Mouse (Mus musculus) MEL (cell line): ENCODE results near the gene Btf3l4. TPM values are rescaled to one million over a fixed set of nuclear protein-coding genes. Genes with fewer than 3 reads are reported as not detected.

ENCODE experiments used
- DNase-seq: peaks from one replicate; pipeline ENCODE4 v3.0.0; 2011; ENCODE audit warnings: low read depth, low spot score
- H3K27ac ChIP-seq: 2 replicates; pipeline ENCODE4 v1.5.1; 2012; ENCODE audit warnings: low read depth, mild to moderate bottlenecking, control low read depth, low read length, moderate library complexity; ENCODE audit not compliant: control insufficient read depth
- H3K27me3 ChIP-seq, 2 experiments: fragments of 150-350 bp in 1 of 2; sonication (generic) in 1 of 2; 2 replicates each; pipeline ENCODE4 v1.6.1; 2012; ENCODE audit warnings: low read length in 2 of 2, mild to moderate bottlenecking in 2 of 2, improper control_type of control experiment in 1 of 2, moderate library complexity in 1 of 2; ENCODE audit not compliant: insufficient read depth in 2 of 2, control insufficient read depth in 1 of 2
- H3K36me3 ChIP-seq, 2 experiments: 2 replicates each; pipeline ENCODE4 v1.6.1; 2012 to 2014; ENCODE audit warnings: low read length in 2 of 2, improper control_type of control experiment in 1 of 2, inconsistent platforms in 1 of 2, mild to moderate bottlenecking in 1 of 2; ENCODE audit not compliant: insufficient read depth in 2 of 2, control insufficient read depth in 1 of 2
- H3K4me1 ChIP-seq, 2 experiments: fragments of 150-350 bp in 1 of 2; sonication (generic) in 1 of 2; 2 replicates each; pipeline ENCODE4 v1.6.1; 2012; ENCODE audit warnings: low read length in 2 of 2, improper control_type of control experiment in 1 of 2, mild to moderate bottlenecking in 1 of 2; ENCODE audit not compliant: insufficient read depth in 2 of 2, control insufficient read depth in 1 of 2
- H3K4me3 ChIP-seq, 2 experiments: fragments of 150-350 bp in 1 of 2; sonication (generic) in 1 of 2; 2 replicates each; pipeline ENCODE4 v1.5.1; 2012; ENCODE audit warnings: low read depth in 2 of 2, low read length in 2 of 2, mild to moderate bottlenecking in 2 of 2, moderate library complexity in 2 of 2, control low read depth in 1 of 2, improper control_type of control experiment in 1 of 2; ENCODE audit not compliant: control insufficient read depth in 1 of 2, insufficient read depth in 1 of 2
- H3K79me2 ChIP-seq: 2 replicates; pipeline ENCODE4 v1.6.1; 2012; ENCODE audit warnings: mild to moderate bottlenecking, low read length, moderate library complexity; ENCODE audit not compliant: control insufficient read depth, poor library complexity, insufficient read depth
- H3K9ac ChIP-seq: 2 replicates; pipeline ENCODE4 v1.6.1; 2012; ENCODE audit warnings: low read depth, mild to moderate bottlenecking, control low read depth, low read length, moderate library complexity; ENCODE audit not compliant: control insufficient read depth, poor library complexity, severe bottlenecking
- H3K9me3 ChIP-seq: fragments of 150-350 bp; sonication (generic); replicated peaks from 2 replicates; pipeline ENCODE4 v1.6.1; 2012; ENCODE audit warnings: mild to moderate bottlenecking, low read length, improper control_type of control experiment, moderate library complexity; ENCODE audit not compliant: insufficient read depth
- BHLHE40 ChIP-seq: IDR thresholded peaks from 2 replicates; pipeline ENCODE4 v1.6.1; 2012; ENCODE audit warnings: low read depth, mild to moderate bottlenecking, inconsistent platforms, low read length, improper control_type of control experiment, borderline replicate concordance
- CTCF ChIP-seq, 3 experiments: IDR thresholded peaks in 2 of 3; conservative IDR thresholded peaks in 1 of 3; 2 replicates each; pipeline ENCODE4 v1.5.1; 2011 to 2012; ENCODE audit warnings: low read length in 3 of 3, low read depth in 2 of 3, mild to moderate bottlenecking in 2 of 3, improper control_type of control experiment in 1 of 3, inconsistent platforms in 1 of 3, mixed read lengths in 1 of 3, moderate library complexity in 1 of 3; ENCODE audit not compliant: control insufficient read depth in 1 of 3, insufficient read depth in 1 of 3, poor library complexity in 1 of 3, severe bottlenecking in 1 of 3
- ELF1 ChIP-seq: IDR thresholded peaks from 2 replicates; pipeline ENCODE4 v1.6.1; 2014; ENCODE audit warnings: low read depth, mild to moderate bottlenecking, inconsistent platforms, low read length, improper control_type of control experiment, moderate library complexity
- EP300 ChIP-seq, 2 experiments: IDR thresholded peaks; 2 replicates each; pipeline ENCODE4 v1.6.1; 2011; ENCODE audit warnings: improper control_type of control experiment in 2 of 2, low read length in 2 of 2, low read depth in 1 of 2, mild to moderate bottlenecking in 1 of 2
- ETS1 ChIP-seq: IDR thresholded peaks from 2 replicates; pipeline ENCODE4 v1.6.1; 2012; ENCODE audit warnings: low read depth, mild to moderate bottlenecking, inconsistent platforms, low read length, improper control_type of control experiment, moderate library complexity
- GATA1 ChIP-seq: IDR thresholded peaks from 2 replicates; pipeline ENCODE4 v1.6.1; 2011; ENCODE audit warnings: low read depth, low read length, improper control_type of control experiment
- JUND ChIP-seq: IDR thresholded peaks from 2 replicates; pipeline ENCODE4 v1.6.1; 2011; ENCODE audit warnings: low read depth, mild to moderate bottlenecking, improper control_type of control experiment, low read length
- KAT2A ChIP-seq: conservative IDR thresholded peaks from 2 replicates; pipeline ENCODE4 v1.6.1; 2012; ENCODE audit warnings: low read depth, low read length, improper control_type of control experiment, inconsistent platforms
- MAZ ChIP-seq: IDR thresholded peaks from 2 replicates; pipeline ENCODE4 v1.6.1; 2012; ENCODE audit warnings: low read depth, mild to moderate bottlenecking, inconsistent platforms, low read length, improper control_type of control experiment
- MEF2A ChIP-seq: IDR thresholded peaks from 2 replicates; pipeline ENCODE4 v1.6.1; 2014; ENCODE audit warnings: low read depth, mild to moderate bottlenecking, inconsistent platforms, low read length, improper control_type of control experiment; ENCODE audit not compliant: poor library complexity, insufficient replicate concordance, severe bottlenecking; ENCODE audit errors: extremely low read depth
- MYB ChIP-seq: IDR thresholded peaks from 2 replicates; pipeline ENCODE4 v1.6.1; 2011; ENCODE audit warnings: mild to moderate bottlenecking, low read depth, low read length, improper control_type of control experiment
- MYC ChIP-seq: IDR thresholded peaks from 2 replicates; pipeline ENCODE4 v1.6.1; 2011; ENCODE audit warnings: low read depth, mild to moderate bottlenecking, low read length, improper control_type of control experiment, moderate library complexity
- NELFE ChIP-seq: IDR thresholded peaks from 2 replicates; pipeline ENCODE4 v1.6.1; 2011; ENCODE audit warnings: low read depth, low read length, improper control_type of control experiment
- POLR2A ChIP-seq, 2 experiments: IDR thresholded peaks; 2 replicates each; pipeline ENCODE4 v1.6.1; 2011 to 2012; ENCODE audit warnings: low read length in 2 of 2, mild to moderate bottlenecking in 2 of 2, control low read depth in 1 of 2, improper control_type of control experiment in 1 of 2, low read depth in 1 of 2, moderate library complexity in 1 of 2; ENCODE audit not compliant: control insufficient read depth in 1 of 2, insufficient read depth in 1 of 2, poor library complexity in 1 of 2
- POLR2AphosphoS5 ChIP-seq: IDR thresholded peaks from 2 replicates; pipeline ENCODE4 v1.6.1; 2012; ENCODE audit warnings: low read depth, borderline replicate concordance, mild to moderate bottlenecking, inconsistent platforms, low read length, moderate library complexity, mixed read lengths
- RAD21 ChIP-seq: IDR thresholded peaks from 2 replicates; pipeline ENCODE4 v1.6.1; 2011; ENCODE audit warnings: mild to moderate bottlenecking, low read depth, low read length, improper control_type of control experiment
- RCOR1 ChIP-seq: IDR thresholded peaks from 2 replicates; pipeline ENCODE4 v1.6.1; 2012; ENCODE audit warnings: low read depth, mild to moderate bottlenecking, inconsistent platforms, low read length, improper control_type of control experiment
- SMC3 ChIP-seq: IDR thresholded peaks from 2 replicates; pipeline ENCODE4 v1.6.1; 2011; ENCODE audit warnings: low read depth, low read length, improper control_type of control experiment
- TAL1 ChIP-seq: IDR thresholded peaks from 2 replicates; pipeline ENCODE4 v1.6.1; 2012; ENCODE audit warnings: mild to moderate bottlenecking, inconsistent platforms, low read length, moderate library complexity, mixed read lengths
- TBP ChIP-seq: IDR thresholded peaks from 2 replicates; pipeline ENCODE4 v1.8.0; 2011; ENCODE audit warnings: low read depth, low read length, improper control_type of control experiment
- TCF12 ChIP-seq: IDR thresholded peaks from 2 replicates; pipeline ENCODE4 v1.6.1; 2014; ENCODE audit warnings: low read depth, mild to moderate bottlenecking, inconsistent platforms, low read length, improper control_type of control experiment, moderate library complexity
- UBTF ChIP-seq: IDR thresholded peaks from 2 replicates; pipeline ENCODE4 v1.6.1; 2012; ENCODE audit warnings: low read depth, mild to moderate bottlenecking, inconsistent platforms, low read length, improper control_type of control experiment, moderate library complexity, borderline replicate concordance; ENCODE audit not compliant: insufficient read depth
- USF1 ChIP-seq: IDR thresholded peaks from 2 replicates; pipeline ENCODE4 v1.6.1; 2014; ENCODE audit warnings: low read depth, mild to moderate bottlenecking, inconsistent platforms, low read length, improper control_type of control experiment, moderate library complexity
- ZC3H11A ChIP-seq: IDR thresholded peaks from 2 replicates; pipeline ENCODE4 v1.6.1; 2012; ENCODE audit warnings: low read depth, mild to moderate bottlenecking, inconsistent platforms, low read length, improper control_type of control experiment
- ZMIZ1 ChIP-seq: IDR thresholded peaks from 2 replicates; pipeline ENCODE4 v1.6.1; 2012; ENCODE audit warnings: low read depth, mild to moderate bottlenecking, inconsistent platforms, low read length, improper control_type of control experiment, moderate library complexity
- polyA plus RNA-seq, 2 experiments: library from polyadenylated mRNA; stranded (reverse) in 1 of 2; unstranded in 1 of 2; fragments of >175 nt in 1 of 2; fragments of >200 nt in 1 of 2; gene quantifications; 2 replicates each; pipeline versions ENCODE4 v1.2.1 to v1.2.4; 2012; ENCODE audit warnings: low replicate concordance in 2 of 2, low read depth in 1 of 2; ENCODE audit not compliant: insufficient read length in 2 of 2, insufficient read depth in 1 of 2, missing spikeins in 1 of 2
- total RNA-seq: library from RNA; depleted of rRNA; stranded (reverse); fragments of 300-350 nt; gene quantifications from 2 replicates; pipeline ENCODE4 v1.2.3, GENCODE M21; 2012

Btf3l4 gene
- total and polyA plus RNA-seq, 3 experiments, result 24.4 to 43.8 TPM; not detected in 1

DNA sequence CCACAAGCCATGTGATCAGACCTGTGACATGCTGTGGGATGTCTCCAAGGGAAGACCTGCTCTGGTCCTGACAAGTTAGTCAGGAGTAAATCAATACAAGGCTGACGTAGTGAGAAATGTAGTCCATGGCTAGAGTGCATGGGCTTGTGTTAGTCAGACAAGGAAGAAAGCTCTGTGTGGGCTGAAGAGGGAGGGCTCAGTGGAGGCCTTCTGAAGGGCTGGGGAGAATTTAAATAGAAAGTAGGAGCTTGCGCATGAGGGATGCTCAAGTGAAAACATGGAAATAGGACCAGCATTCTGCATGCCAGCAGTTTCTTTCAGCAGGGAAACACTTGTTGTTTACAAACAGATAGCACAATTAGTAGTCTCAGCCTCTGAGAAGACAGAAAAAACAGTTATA is 29.9 kb downstream of the Btf3l4 start:
- Histone ChIP-seq H3K79me2 (no peaks in the 10 kb centered on the region), H3K4me1 (no peaks in the 10 kb centered on the region), H3K9ac (no peak overlapping the region), H3K4me3 (no peak overlapping the region), H3K27ac (no peak overlapping the region), H3K9me3 (no peaks in the 10 kb centered on the region), H3K27me3 (peaks cover 13 to 28% of the 10 kb centered on the region in 2 experiments), H3K36me3 (no peaks in the 10 kb centered on the region)
- no peak for DNase-seq
- TF ChIP-seq POLR2A (IDR thresholded peaks at IDR 0.05; ENCODE audit: control insufficient read depth in 1 of 2, insufficient read depth in 1 of 2, low read depth in 1 of 2, low read length in 2 of 2, poor library complexity in 1 of 2) (no peak), TAL1 (no peak), GATA1 (no peak), KAT2A (no peak), BHLHE40 (no peak), TBP (no peak), POLR2AphosphoS5 (no peak), SMC3 (no peak), CTCF (IDR thresholded peaks at IDR 0.05 in 2 of 3, conservative IDR thresholded peaks at IDR 0.05 in 1 of 3; ENCODE audit: control insufficient read depth in 1 of 3, insufficient read depth in 1 of 3, low read depth in 2 of 3, low read length in 3 of 3, poor library complexity in 1 of 3, severe bottlenecking in 1 of 3) (no peak)

GRCm38 (mm10) chr4:108798083-108798830 is 35.2 kb downstream of the Btf3l4 start:
- Histone ChIP-seq H3K9me3 (no peaks in the 10 kb centered on the region), H3K79me2 (no peaks in the 10 kb centered on the region)
- no peak for TF ChIP-seq EP300 (IDR thresholded peaks at IDR 0.05; ENCODE audit: low read depth in 1 of 2, low read length in 2 of 2)
- TF ChIP-seq TCF12, result no peak
- TF ChIP-seq MYC, result no peak
- TF ChIP-seq RCOR1, result no peak
- no peak for TF ChIP-seq BHLHE40
- TF ChIP-seq ZC3H11A, result peak; percentile 53
- peak; percentile 64 for TF ChIP-seq RAD21
- TF ChIP-seq USF1, result no peak
- TF ChIP-seq ETS1, result no peak
- TF ChIP-seq NELFE, result no peak
- no peak for TF ChIP-seq MYB
- TF ChIP-seq TBP, result no peak
- TF ChIP-seq JUND, result no peak
- TF ChIP-seq MEF2A, result no peak
- no peak for TF ChIP-seq ELF1
- TF ChIP-seq ZMIZ1, result no peak
- peak; percentile 50; the same call in 1 of the 2 replicates for TF ChIP-seq MAZ
- peak; percentile 83 for TF ChIP-seq SMC3
- peak; percentile 61 to 80 (median 74) for TF ChIP-seq CTCF (IDR thresholded peaks at IDR 0.05 in 2 of 3, conservative IDR thresholded peaks at IDR 0.05 in 1 of 3; ENCODE audit: control insufficient read depth in 1 of 3, insufficient read depth in 1 of 3, low read depth in 2 of 3, low read length in 3 of 3, poor library complexity in 1 of 3, severe bottlenecking in 1 of 3)
- no peak for TF ChIP-seq POLR2A (IDR thresholded peaks at IDR 0.05; ENCODE audit: control insufficient read depth in 1 of 2, insufficient read depth in 1 of 2, low read depth in 1 of 2, low read length in 2 of 2, poor library complexity in 1 of 2)
- no peak for TF ChIP-seq UBTF
- TF ChIP-seq, all 39 proteins: peak for 5
- H3K4me1 ChIP-seq, result no peaks in the 10 kb centered on the region
- H3K36me3 ChIP-seq, result no peaks in the 10 kb centered on the region
- H3K4me3 ChIP-seq, result no peak overlapping the region
- H3K27ac ChIP-seq, result no peak overlapping the region
- peak; percentile 62 for DNase-seq
- H3K9ac ChIP-seq, result no peak overlapping the region
- H3K27me3 ChIP-seq, result peaks cover 12 to 37% of the 10 kb centered on the region in 2 experiments
